Mouse (Mus musculus) MEL (cell line): ENCODE measurements at regions not wholly inside any gene's neighbourhood (a gene's known extent, or its start where the extent isn't known, plus 50 kb on each side); places are given as distances from the start of the nearest gene placed in this dataset.

Source experiments
- DNase-seq: peaks from one replicate; pipeline ENCODE4 v3.0.0; 2011; ENCODE audit warnings: low read depth, low spot score
- H3K27ac ChIP-seq: 2 replicates; pipeline ENCODE4 v1.5.1; 2012; ENCODE audit warnings: low read depth, mild to moderate bottlenecking, control low read depth, low read length, moderate library complexity; ENCODE audit not compliant: control insufficient read depth
- H3K27me3 ChIP-seq, 2 experiments: fragments of 150-350 bp in 1 of 2; sonication (generic) in 1 of 2; 2 replicates each; pipeline ENCODE4 v1.6.1; 2012; ENCODE audit warnings: low read length in 2 of 2, mild to moderate bottlenecking in 2 of 2, improper control_type of control experiment in 1 of 2, moderate library complexity in 1 of 2; ENCODE audit not compliant: insufficient read depth in 2 of 2, control insufficient read depth in 1 of 2
- H3K36me3 ChIP-seq, 2 experiments: 2 replicates each; pipeline ENCODE4 v1.6.1; 2012 to 2014; ENCODE audit warnings: low read length in 2 of 2, improper control_type of control experiment in 1 of 2, inconsistent platforms in 1 of 2, mild to moderate bottlenecking in 1 of 2; ENCODE audit not compliant: insufficient read depth in 2 of 2, control insufficient read depth in 1 of 2
- H3K4me1 ChIP-seq, 2 experiments: fragments of 150-350 bp in 1 of 2; sonication (generic) in 1 of 2; 2 replicates each; pipeline ENCODE4 v1.6.1; 2012; ENCODE audit warnings: low read length in 2 of 2, improper control_type of control experiment in 1 of 2, mild to moderate bottlenecking in 1 of 2; ENCODE audit not compliant: insufficient read depth in 2 of 2, control insufficient read depth in 1 of 2
- H3K4me3 ChIP-seq, 2 experiments: fragments of 150-350 bp in 1 of 2; sonication (generic) in 1 of 2; 2 replicates each; pipeline ENCODE4 v1.5.1; 2012; ENCODE audit warnings: low read depth in 2 of 2, low read length in 2 of 2, mild to moderate bottlenecking in 2 of 2, moderate library complexity in 2 of 2, control low read depth in 1 of 2, improper control_type of control experiment in 1 of 2; ENCODE audit not compliant: control insufficient read depth in 1 of 2, insufficient read depth in 1 of 2
- H3K79me2 ChIP-seq: 2 replicates; pipeline ENCODE4 v1.6.1; 2012; ENCODE audit warnings: mild to moderate bottlenecking, low read length, moderate library complexity; ENCODE audit not compliant: control insufficient read depth, poor library complexity, insufficient read depth
- H3K9ac ChIP-seq: 2 replicates; pipeline ENCODE4 v1.6.1; 2012; ENCODE audit warnings: low read depth, mild to moderate bottlenecking, control low read depth, low read length, moderate library complexity; ENCODE audit not compliant: control insufficient read depth, poor library complexity, severe bottlenecking
- H3K9me3 ChIP-seq: fragments of 150-350 bp; sonication (generic); replicated peaks from 2 replicates; pipeline ENCODE4 v1.6.1; 2012; ENCODE audit warnings: mild to moderate bottlenecking, low read length, improper control_type of control experiment, moderate library complexity; ENCODE audit not compliant: insufficient read depth
- BHLHE40 ChIP-seq: IDR thresholded peaks from 2 replicates; pipeline ENCODE4 v1.6.1; 2012; ENCODE audit warnings: low read depth, mild to moderate bottlenecking, inconsistent platforms, low read length, improper control_type of control experiment, borderline replicate concordance
- CHD1 ChIP-seq: IDR thresholded peaks from 2 replicates; pipeline ENCODE4 v1.6.1; 2012; ENCODE audit warnings: low read depth, mild to moderate bottlenecking, inconsistent platforms, low read length, improper control_type of control experiment
- CTCF ChIP-seq, 3 experiments: IDR thresholded peaks in 2 of 3; conservative IDR thresholded peaks in 1 of 3; 2 replicates each; pipeline ENCODE4 v1.5.1; 2011 to 2012; ENCODE audit warnings: low read length in 3 of 3, low read depth in 2 of 3, mild to moderate bottlenecking in 2 of 3, improper control_type of control experiment in 1 of 3, inconsistent platforms in 1 of 3, mixed read lengths in 1 of 3, moderate library complexity in 1 of 3; ENCODE audit not compliant: control insufficient read depth in 1 of 3, insufficient read depth in 1 of 3, poor library complexity in 1 of 3, severe bottlenecking in 1 of 3
- E2F4 ChIP-seq: IDR thresholded peaks from 2 replicates; pipeline ENCODE4 v1.6.1; 2011; ENCODE audit warnings: low read depth, low read length, improper control_type of control experiment, borderline replicate concordance
- ETS1 ChIP-seq: IDR thresholded peaks from 2 replicates; pipeline ENCODE4 v1.6.1; 2012; ENCODE audit warnings: low read depth, mild to moderate bottlenecking, inconsistent platforms, low read length, improper control_type of control experiment, moderate library complexity
- GABPA ChIP-seq: IDR thresholded peaks from 2 replicates; pipeline ENCODE4 v1.6.1; 2012; ENCODE audit warnings: low read depth, mild to moderate bottlenecking, inconsistent platforms, low read length, improper control_type of control experiment, moderate library complexity
- GATA1 ChIP-seq: IDR thresholded peaks from 2 replicates; pipeline ENCODE4 v1.6.1; 2011; ENCODE audit warnings: low read depth, low read length, improper control_type of control experiment
- JUND ChIP-seq: IDR thresholded peaks from 2 replicates; pipeline ENCODE4 v1.6.1; 2011; ENCODE audit warnings: low read depth, mild to moderate bottlenecking, improper control_type of control experiment, low read length
- MAX ChIP-seq: IDR thresholded peaks from 2 replicates; pipeline ENCODE4 v1.6.1; 2011; ENCODE audit warnings: low read length, improper control_type of control experiment
- MEF2A ChIP-seq: IDR thresholded peaks from 2 replicates; pipeline ENCODE4 v1.6.1; 2014; ENCODE audit warnings: low read depth, mild to moderate bottlenecking, inconsistent platforms, low read length, improper control_type of control experiment; ENCODE audit not compliant: poor library complexity, insufficient replicate concordance, severe bottlenecking; ENCODE audit errors: extremely low read depth
- NELFE ChIP-seq: IDR thresholded peaks from 2 replicates; pipeline ENCODE4 v1.6.1; 2011; ENCODE audit warnings: low read depth, low read length, improper control_type of control experiment
- NRF1 ChIP-seq: IDR thresholded peaks from 2 replicates; pipeline ENCODE4 v1.6.1; 2014; ENCODE audit warnings: low read depth, mild to moderate bottlenecking, inconsistent platforms, low read length, improper control_type of control experiment, moderate library complexity; ENCODE audit not compliant: poor library complexity, insufficient read depth, severe bottlenecking
- POLR2AphosphoS2 ChIP-seq: IDR thresholded peaks from 2 replicates; pipeline ENCODE4 v1.6.1; 2011; ENCODE audit warnings: low read length, improper control_type of control experiment
- RAD21 ChIP-seq: IDR thresholded peaks from 2 replicates; pipeline ENCODE4 v1.6.1; 2011; ENCODE audit warnings: mild to moderate bottlenecking, low read depth, low read length, improper control_type of control experiment
- RCOR1 ChIP-seq: IDR thresholded peaks from 2 replicates; pipeline ENCODE4 v1.6.1; 2012; ENCODE audit warnings: low read depth, mild to moderate bottlenecking, inconsistent platforms, low read length, improper control_type of control experiment
- SIN3A ChIP-seq: IDR thresholded peaks from 2 replicates; pipeline ENCODE4 v1.6.1; 2012; ENCODE audit warnings: low read length, improper control_type of control experiment, inconsistent platforms
- TBP ChIP-seq: IDR thresholded peaks from 2 replicates; pipeline ENCODE4 v1.8.0; 2011; ENCODE audit warnings: low read depth, low read length, improper control_type of control experiment
- UBTF ChIP-seq: IDR thresholded peaks from 2 replicates; pipeline ENCODE4 v1.6.1; 2012; ENCODE audit warnings: low read depth, mild to moderate bottlenecking, inconsistent platforms, low read length, improper control_type of control experiment, moderate library complexity, borderline replicate concordance; ENCODE audit not compliant: insufficient read depth
- USF2 ChIP-seq, 2 experiments: IDR thresholded peaks; 2 replicates each; pipeline ENCODE4 v1.6.1; 2011 to 2012; ENCODE audit warnings: improper control_type of control experiment in 2 of 2, low read length in 2 of 2, borderline replicate concordance in 1 of 2, inconsistent platforms in 1 of 2, low read depth in 1 of 2, mild to moderate bottlenecking in 1 of 2; ENCODE audit not compliant: insufficient read depth in 1 of 2
- ZC3H11A ChIP-seq: IDR thresholded peaks from 2 replicates; pipeline ENCODE4 v1.6.1; 2012; ENCODE audit warnings: low read depth, mild to moderate bottlenecking, inconsistent platforms, low read length, improper control_type of control experiment
- ZKSCAN1 ChIP-seq: IDR thresholded peaks from 2 replicates; pipeline ENCODE4 v1.6.1; 2012; ENCODE audit warnings: low read depth, mild to moderate bottlenecking, inconsistent platforms, low read length, improper control_type of control experiment, moderate library complexity
- ZMIZ1 ChIP-seq: IDR thresholded peaks from 2 replicates; pipeline ENCODE4 v1.6.1; 2012; ENCODE audit warnings: low read depth, mild to moderate bottlenecking, inconsistent platforms, low read length, improper control_type of control experiment, moderate library complexity

DNA sequence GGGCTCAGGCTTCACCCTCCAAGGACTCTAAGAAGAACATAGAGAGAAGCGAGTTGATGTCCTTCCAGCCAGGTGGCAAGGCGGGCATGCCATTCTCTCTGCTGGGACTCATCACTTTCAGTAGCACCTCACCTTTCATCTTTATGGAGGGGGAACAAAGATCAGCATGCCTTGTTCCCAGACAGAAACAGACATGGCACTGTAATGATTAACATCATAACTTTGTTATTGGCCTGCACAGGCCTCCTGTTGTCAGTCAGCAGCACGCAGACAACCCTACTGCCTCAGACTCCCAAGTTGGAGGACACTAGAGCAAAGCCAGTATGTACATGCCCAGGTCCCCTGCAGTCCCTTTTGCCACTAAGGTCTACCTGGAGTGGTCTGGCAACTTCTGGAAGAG is 81.3 kb upstream of the Klf4 start:
- H3K27me3 ChIP-seq, result no peaks in the 10 kb centered on the region
- DNase-seq, result no peak
- H3K79me2 ChIP-seq, result no peaks in the 10 kb centered on the region
- H3K4me1 ChIP-seq, result no peaks in the 10 kb centered on the region
- no peak overlapping the region for H3K4me3 ChIP-seq
- TF ChIP-seq POLR2AphosphoS2 (no peak), ZKSCAN1 (no peak), CHD1 (no peak), ZC3H11A (no peak), RAD21 (no peak), RCOR1 (no peak), CTCF (IDR thresholded peaks at IDR 0.05 in 2 of 3, conservative IDR thresholded peaks at IDR 0.05 in 1 of 3; ENCODE audit: control insufficient read depth in 1 of 3, insufficient read depth in 1 of 3, low read depth in 2 of 3, low read length in 3 of 3, poor library complexity in 1 of 3, severe bottlenecking in 1 of 3) (no peak), ETS1 (no peak), E2F4 (no peak), SIN3A (no peak), NRF1 (no peak), USF2 (IDR thresholded peaks at IDR 0.05; ENCODE audit: borderline replicate concordance in 1 of 2, insufficient read depth in 1 of 2, low read depth in 1 of 2, low read length in 2 of 2) (no peak)
- H3K9me3 ChIP-seq, result no peaks in the 10 kb centered on the region
- no peak overlapping the region for H3K27ac ChIP-seq
- no peaks in the 10 kb centered on the region for H3K36me3 ChIP-seq
- no peak overlapping the region for H3K9ac ChIP-seq

DNA sequence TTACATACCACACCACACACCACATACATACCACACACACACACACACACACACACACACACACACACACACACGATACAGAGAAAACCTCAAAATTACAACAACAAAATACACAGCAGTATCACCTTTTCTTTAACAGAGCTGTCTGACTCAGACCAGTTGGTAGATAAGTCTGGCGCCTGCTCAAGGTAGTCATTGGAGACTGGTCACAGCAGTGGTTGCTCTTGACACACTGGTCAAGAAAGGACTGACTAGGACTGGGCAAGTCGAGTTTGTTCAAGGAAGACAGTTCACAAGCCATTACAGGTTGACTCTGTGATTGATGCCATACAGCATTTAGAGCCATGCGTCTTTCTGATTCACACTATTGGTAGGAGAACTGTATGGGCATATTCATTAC is 78.7 kb upstream of the Klf4 start:
- DNase-seq, result no peak

DNA sequence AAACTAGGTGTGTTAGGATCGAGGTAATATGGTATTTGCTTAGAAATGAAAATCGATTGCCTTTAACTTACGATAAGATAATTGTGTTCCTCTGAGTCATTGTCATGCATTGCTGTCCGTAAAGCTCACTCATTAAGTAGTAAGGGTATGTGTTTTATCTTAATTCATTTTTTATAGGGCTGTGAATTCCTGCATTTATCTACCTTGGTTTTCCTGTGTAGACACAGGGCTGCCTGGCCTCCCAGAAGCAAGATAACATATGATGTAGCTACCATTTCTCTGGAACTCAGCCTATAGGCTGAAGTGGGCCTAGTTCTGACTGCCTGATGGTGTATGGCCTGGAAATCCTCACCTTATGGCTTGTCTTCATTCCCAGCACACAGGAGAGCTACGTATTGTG is 76.9 kb upstream of the Klf4 start:
- Histone ChIP-seq H3K9ac (no peak overlapping the region), H3K4me3 (no peak overlapping the region), H3K4me1 (no peaks in the 10 kb centered on the region), H3K27ac (no peak overlapping the region), H3K9me3 (no peaks in the 10 kb centered on the region), H3K79me2 (no peaks in the 10 kb centered on the region), H3K36me3 (no peaks in the 10 kb centered on the region), H3K27me3 (no peaks in the 10 kb centered on the region)
- no peak for TF ChIP-seq NELFE
- no peak for TF ChIP-seq TBP
- TF ChIP-seq GATA1, result no peak
- no peak for TF ChIP-seq ZMIZ1
- TF ChIP-seq BHLHE40, result no peak
- TF ChIP-seq MEF2A, result no peak
- TF ChIP-seq MAX, result no peak
- TF ChIP-seq JUND, result no peak
- TF ChIP-seq UBTF, result no peak
- no peak for TF ChIP-seq SIN3A
- DNase-seq, result no peak

More for the DNA sequence above, 78.7 kb upstream of the Klf4 start:
- Histone ChIP-seq H3K79me2 (no peaks in the 10 kb centered on the region), H3K4me1 (no peaks in the 10 kb centered on the region), H3K36me3 (no peaks in the 10 kb centered on the region), H3K27ac (no peak overlapping the region), H3K9me3 (no peaks in the 10 kb centered on the region)
- TF ChIP-seq ZKSCAN1, result no peak
- no peak for TF ChIP-seq GABPA
- TF ChIP-seq, all 39 proteins: peak for 0
- no peaks in the 10 kb centered on the region for H3K27me3 ChIP-seq
- no peak overlapping the region for H3K9ac ChIP-seq
- no peak overlapping the region for H3K4me3 ChIP-seq
